Mouse (Mus musculus): ENCODE data around the gene Sdhc. TPM values are rescaled to one million over a fixed set of nuclear protein-coding genes. Genes with fewer than 3 reads are reported as not detected.
"Not testable (repeated sequence)": the region's sequence is repeated elsewhere in the genome, so short reads cannot be mapped to it uniquely, and the experiment has no call there.

Gene Sdhc
- total RNA-seq, 1 experiment from 2014 or later: 25.1 TPM

DNA sequence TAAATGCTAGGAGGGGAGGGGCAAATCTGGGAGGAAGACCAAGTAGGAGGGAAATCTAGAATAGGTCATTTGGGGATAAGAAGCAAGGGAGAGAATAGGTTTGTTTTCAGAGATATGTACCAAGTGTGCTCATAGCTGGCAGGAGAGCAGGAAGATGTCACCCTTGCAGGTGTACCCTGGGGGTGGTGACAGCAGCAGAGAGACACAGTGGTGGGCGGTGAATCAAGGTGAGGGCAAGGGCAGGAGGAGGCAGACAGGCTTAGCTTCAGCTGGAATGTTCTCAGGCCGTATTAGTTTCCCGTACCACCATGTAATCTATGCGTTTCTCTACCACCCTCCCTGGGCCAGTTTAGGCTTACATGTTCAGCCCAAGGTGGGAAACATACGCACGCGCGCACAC, 22.4 kb upstream of the Sdhc start:
- ATAC-seq (replicated peaks; ENCODE audit: insufficient number of reproducible peaks, low FRiP score, low TSS enrichment, poor library complexity, severe bottlenecking): no peak

- ATAC-seq (replicated peaks; ENCODE audit: insufficient number of reproducible peaks, low FRiP score, low TSS enrichment, poor library complexity, severe bottlenecking): no peak
These were observed 20.7 kb upstream of the Sdhc start for GRCm38 (mm10) chr1:171171138-171171537.

GRCm38 (mm10) chr1:171169913-171170312, 19.5 kb upstream of the Sdhc start:
- no peak for ATAC-seq (replicated peaks; ENCODE audit: insufficient number of reproducible peaks, low FRiP score, low TSS enrichment, poor library complexity, severe bottlenecking)

DNA sequence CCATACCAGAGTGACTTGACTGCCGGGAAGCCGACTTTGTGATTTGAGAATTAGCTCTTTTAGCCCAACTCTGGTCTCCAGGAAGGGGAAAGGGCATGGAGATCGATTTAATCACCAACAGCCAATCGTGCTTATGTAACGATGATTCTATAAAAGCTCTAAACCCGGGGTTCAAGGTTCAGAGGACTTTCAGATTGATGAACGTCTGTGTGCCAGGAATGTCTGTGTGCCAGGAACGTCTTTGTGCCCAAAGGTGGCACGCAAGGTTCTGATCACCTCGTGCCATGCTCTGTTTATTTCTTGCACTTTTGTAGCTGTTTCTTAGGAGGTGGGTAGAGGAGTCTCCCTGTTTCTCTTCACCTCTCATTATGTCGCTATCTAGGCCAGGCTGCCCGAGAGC, 18.5 kb upstream of the Sdhc start:
- no peak for ATAC-seq (replicated peaks; ENCODE audit: insufficient number of reproducible peaks, low FRiP score, low TSS enrichment, poor library complexity, severe bottlenecking)

GRCm38 (mm10) chr1:171165629-171166345, 15.4 kb upstream of the Sdhc start:
- ATAC-seq (replicated peaks; ENCODE audit: insufficient number of reproducible peaks, low FRiP score, low TSS enrichment, poor library complexity, severe bottlenecking): no peak

- no peak for ATAC-seq (replicated peaks; ENCODE audit: insufficient number of reproducible peaks, low FRiP score, low TSS enrichment, poor library complexity, severe bottlenecking)
These were observed 13.9 kb upstream of the Sdhc start for GRCm38 (mm10) chr1:171164258-171164657.

DNA sequence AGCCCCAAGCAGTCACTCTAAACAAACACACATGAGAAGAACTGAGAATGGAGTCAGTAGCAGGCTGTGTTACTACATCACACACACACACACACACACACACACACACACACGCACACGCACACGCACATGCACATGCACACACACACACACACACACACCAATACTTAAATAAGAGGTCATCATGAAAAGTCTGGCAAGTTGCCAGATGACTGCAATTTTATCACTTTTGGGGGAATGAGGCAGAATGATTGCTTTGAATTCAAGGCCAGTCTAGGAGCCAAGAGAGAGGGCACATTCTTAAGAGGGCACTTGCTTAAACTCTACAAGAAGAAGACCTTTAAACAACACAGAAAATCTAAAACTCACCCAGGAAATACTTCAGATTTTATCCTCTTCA, 12.1 kb upstream of the Sdhc start:
- no peak for ATAC-seq (replicated peaks; ENCODE audit: insufficient number of reproducible peaks, low FRiP score, low TSS enrichment, poor library complexity, severe bottlenecking)

DNA sequence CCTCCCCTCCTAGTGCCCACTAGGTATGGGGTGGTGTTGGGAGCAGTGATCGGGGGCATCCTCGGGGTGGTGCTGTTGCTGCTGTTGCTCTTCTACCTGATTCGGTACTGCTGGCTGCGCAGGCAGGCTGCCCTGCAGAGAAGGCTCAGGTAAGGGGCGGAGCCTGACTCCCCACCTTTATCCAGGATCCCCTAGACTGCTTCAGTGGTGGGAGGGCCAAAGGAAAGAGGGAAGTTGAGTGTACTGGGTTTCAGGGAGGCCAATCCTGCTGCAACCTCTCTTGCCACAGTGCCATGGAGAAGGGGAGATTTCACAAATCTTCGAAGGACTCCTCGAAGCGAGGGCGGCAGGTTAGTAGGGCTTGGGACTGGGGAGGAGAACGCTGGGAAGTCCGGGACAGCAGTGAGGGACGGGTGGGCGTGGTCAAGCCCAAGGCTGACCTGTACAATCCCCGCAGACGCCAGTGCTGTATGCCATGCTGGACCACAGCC, 9.1 kb upstream of the Sdhc start:
- peak; percentile 28; the same call in 1 of the 2 replicates for ATAC-seq (replicated peaks; ENCODE audit: insufficient number of reproducible peaks, low FRiP score, low TSS enrichment, poor library complexity, severe bottlenecking)

- ATAC-seq (replicated peaks; ENCODE audit: insufficient number of reproducible peaks, low FRiP score, low TSS enrichment, poor library complexity, severe bottlenecking): no peak
These were observed 7.6 kb upstream of the Sdhc start for GRCm38 (mm10) chr1:171157965-171158364.

DNA sequence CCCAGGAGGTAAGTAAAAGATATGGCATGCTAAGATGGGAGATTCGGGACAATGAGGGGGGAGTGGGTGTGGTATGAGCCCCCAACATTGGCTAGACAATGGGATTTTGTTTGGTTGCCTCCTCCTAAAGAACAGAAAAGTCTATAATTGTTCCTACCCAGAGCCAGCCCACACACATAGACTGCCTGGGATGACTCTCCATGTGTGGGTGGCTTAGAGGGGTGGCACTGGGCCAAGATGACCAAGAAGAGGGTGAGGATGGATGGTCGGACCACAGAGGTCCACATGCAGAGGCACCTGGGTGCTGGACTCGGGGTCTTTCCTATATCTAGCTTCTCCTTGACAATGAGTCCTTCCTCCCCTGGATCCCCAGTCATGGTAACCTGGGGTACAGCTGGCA, 6.2 kb upstream of the Sdhc start:
- no peak for ATAC-seq (replicated peaks; ENCODE audit: insufficient number of reproducible peaks, low FRiP score, low TSS enrichment, poor library complexity, severe bottlenecking)

DNA sequence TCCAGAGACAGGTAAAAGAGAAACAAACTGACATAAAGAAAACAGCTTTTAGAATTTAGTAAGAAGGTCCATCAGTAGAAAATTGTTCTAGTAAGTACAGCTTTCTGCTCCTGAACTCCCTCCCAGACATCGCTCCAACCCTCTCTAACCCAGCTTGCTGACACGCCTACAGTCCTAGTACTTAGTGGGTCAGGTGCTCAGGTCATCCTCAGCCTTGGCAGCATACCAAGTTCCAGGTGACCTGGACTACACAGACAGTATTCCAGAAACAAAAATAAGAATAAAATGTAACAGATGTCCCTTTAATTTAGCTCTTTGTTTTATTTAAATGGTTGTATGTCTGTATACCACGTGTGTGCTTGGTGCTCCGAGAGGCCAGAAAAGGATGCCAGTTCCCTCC, 1.6 kb upstream of the Sdhc start:
- ATAC-seq (replicated peaks; ENCODE audit: insufficient number of reproducible peaks, low FRiP score, low TSS enrichment, poor library complexity, severe bottlenecking): no peak

- 0 out of 2 replicates have a peak, but pooled peaks have one; percentile 2 for ATAC-seq (replicated peaks; ENCODE audit: insufficient number of reproducible peaks, low FRiP score, low TSS enrichment, poor library complexity, severe bottlenecking)
These were observed 512 bp upstream of the Sdhc start for GRCm38 (mm10) chr1:171150838-171151391.

DNA sequence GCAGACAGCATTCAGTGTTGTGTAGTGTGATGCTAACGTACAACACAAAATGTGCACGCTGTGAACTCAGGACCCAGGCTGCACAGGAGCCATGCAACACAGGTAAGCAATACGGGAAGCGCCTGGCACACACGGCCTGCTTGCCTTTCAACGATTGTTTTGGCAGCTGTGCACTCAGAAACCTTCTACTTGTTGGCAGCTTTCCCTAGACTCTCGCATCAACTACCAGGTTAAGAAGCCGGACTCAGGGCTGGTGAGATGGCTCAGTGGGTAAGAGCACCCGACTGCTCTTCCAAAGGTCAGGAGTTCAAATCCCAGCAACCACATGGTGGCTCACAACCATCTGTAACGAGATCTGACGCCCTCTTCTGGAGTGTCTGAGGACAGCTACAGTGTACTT, 7.4 kb downstream of the Sdhc start:
- ATAC-seq (replicated peaks; ENCODE audit: insufficient number of reproducible peaks, low FRiP score, low TSS enrichment, poor library complexity, severe bottlenecking): not testable (repeated sequence)

DNA sequence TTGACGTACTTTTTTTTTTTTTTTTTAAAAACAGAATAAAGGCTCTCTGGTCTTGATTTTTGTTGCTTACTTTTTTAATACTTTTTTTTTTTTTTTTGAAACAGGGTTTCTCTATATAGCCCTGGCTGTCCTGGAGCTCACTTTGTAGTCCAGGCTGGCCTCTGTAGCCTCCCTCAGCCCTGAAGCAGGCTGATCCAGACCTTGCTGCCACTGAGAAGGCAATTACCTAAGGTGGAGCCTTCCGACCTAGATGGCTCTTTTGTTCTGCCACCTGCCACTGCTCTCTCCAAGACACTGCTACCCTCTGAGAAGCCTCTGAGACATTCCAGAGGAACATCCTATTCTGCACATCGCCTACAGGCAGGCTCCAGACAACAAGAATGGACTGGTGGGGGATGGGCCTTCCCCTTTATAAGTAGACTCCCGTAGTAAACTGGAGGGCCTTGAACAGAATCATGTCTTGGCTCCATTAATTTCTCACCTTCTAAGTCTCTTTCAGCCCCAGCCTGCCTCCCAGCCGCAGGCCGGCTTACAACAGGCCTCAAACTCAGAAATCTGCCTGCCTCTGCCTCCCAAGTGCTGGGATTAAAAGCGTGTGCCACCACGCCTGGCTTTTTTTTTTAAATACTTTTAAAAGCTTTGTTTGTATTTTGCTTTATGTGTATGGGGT, 12.8 kb downstream of the Sdhc start:
- ATAC-seq (replicated peaks; ENCODE audit: insufficient number of reproducible peaks, low FRiP score, low TSS enrichment, poor library complexity, severe bottlenecking): not testable (repeated sequence)

DNA sequence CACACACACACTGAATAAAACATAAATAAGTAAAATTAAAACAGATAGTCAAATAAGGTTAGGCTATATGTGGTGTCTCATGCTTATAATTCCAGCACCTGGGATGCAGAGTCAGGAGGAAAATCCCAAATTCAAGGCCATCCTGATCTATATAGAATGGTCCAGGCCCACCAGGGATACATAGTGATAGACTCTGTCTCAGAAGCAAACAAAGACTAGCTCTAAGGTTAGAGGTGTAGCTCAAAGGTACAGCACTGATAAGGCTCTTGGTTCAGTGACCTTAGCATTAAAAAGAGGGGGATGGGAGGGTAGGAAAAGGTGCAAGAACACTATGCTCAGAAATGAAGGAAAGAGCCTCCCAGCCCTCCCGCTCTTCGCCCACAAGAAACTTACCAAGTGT, 14.8 kb downstream of the Sdhc start:
- no peak for ATAC-seq (replicated peaks; ENCODE audit: insufficient number of reproducible peaks, low FRiP score, low TSS enrichment, poor library complexity, severe bottlenecking)

DNA sequence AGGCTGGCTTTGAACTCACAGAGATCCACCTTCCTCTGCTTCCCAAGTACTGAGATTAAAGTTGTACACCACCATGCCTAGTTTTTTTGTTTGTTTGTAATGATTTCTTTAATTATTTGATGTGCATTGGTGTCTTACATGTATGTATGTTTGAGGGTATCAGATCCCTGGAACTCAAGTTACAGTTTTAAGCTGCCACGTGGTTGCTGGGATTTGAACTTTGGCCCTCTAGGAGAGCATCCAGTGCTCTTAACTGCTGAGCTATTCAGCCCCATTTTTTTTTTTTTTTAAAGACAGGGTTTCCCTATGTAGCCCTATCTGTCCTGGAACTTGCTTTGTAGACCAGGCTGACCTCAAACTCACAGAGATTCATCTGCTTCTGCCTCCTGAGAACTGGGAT, 19.4 kb downstream of the Sdhc start:
- no peak for ATAC-seq (replicated peaks; ENCODE audit: insufficient number of reproducible peaks, low FRiP score, low TSS enrichment, poor library complexity, severe bottlenecking)

DNA sequence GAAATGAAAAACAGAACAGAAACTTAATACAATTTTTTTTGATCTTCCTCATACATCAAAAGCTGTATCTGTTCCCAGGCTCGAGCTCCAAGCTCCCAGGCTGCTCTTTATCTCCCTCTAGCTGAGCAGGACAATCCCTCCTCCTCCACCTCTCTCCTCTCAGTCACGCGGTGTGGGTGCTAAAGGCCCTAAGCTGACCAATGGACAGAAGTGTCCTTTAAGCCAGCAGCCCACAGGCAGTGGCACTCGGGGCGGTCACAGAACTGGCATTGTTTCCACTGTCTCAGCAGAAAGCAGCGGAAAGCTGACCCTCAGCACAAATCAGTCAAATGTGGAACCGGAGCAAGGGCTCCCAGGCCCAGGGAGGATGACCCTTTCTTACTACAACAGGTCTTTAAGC, 21.2 kb downstream of the Sdhc start:
- no peak for ATAC-seq (replicated peaks; ENCODE audit: insufficient number of reproducible peaks, low FRiP score, low TSS enrichment, poor library complexity, severe bottlenecking)

- ATAC-seq (replicated peaks; ENCODE audit: insufficient number of reproducible peaks, low FRiP score, low TSS enrichment, poor library complexity, severe bottlenecking): no peak
These were observed 26.0 kb downstream of the Sdhc start for GRCm38 (mm10) chr1:171124398-171124797.

DNA sequence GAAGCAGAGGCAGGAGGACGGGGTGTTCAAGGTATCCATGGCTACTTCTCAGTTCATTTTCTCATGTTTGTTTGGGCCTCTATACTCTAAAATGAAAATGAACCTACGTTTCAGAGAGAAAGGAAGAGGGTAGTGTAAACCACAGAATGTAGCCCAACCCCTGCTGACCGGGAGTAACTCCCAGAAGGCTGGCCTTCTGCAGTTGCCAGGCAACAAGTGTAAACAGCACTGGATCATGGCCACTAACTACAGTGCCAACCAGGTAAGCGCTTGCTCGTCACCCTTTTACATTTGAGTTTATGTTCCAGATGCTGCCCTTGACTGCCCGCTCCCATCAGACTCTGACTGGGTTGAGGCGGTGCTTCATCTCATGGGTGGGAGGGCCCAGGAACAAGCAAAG, 27.5 kb downstream of the Sdhc start:
- ATAC-seq (replicated peaks; ENCODE audit: insufficient number of reproducible peaks, low FRiP score, low TSS enrichment, poor library complexity, severe bottlenecking): peak; percentile 92

DNA sequence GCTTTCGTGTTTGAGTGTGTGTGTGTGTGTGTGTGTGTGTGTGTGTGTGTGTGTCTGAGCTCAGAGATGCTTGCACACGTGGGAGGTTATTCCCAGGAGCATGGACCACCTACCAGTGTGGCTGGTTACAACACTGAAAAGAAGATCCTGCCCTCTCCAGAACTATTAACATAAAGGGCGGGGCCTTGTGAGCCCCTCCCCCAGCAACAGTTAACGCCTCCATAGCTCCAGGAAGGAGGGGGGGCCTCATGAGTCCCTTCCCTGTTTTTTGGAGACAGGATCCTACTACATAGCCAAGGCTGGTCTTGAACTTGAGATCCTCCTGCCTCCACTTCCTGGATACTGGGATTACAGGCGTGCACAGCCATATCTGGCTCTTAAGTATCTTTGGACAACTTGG, 28.6 kb downstream of the Sdhc start:
- no peak for ATAC-seq (replicated peaks; ENCODE audit: insufficient number of reproducible peaks, low FRiP score, low TSS enrichment, poor library complexity, severe bottlenecking)
